Mouse (Mus musculus) hindbrain, embryonic 10.5 days (tissue): Measurements from ENCODE around the gene Chit1. TPM values are rescaled to one million over a fixed set of nuclear protein-coding genes. Genes with fewer than 3 reads are reported as not detected.
A peak's percentile ranks its signal among the peaks of the same experiment; 100 is the strongest.

ENCODE experiments used
- DNase-seq: peaks from one replicate; pipeline ENCODE4 v3.0.0-alpha.2; 2017; ENCODE audit warnings: low spot score
- H3K27ac ChIP-seq: fragments of 300-500 bp; sonication (generic); 2 replicates; pipeline ENCODE4 v1.5.1; 2016; ENCODE audit warnings: mild to moderate bottlenecking, moderate library complexity
- H3K27me3 ChIP-seq: fragments of 300-500 bp; sonication (generic); 2 replicates; pipeline ENCODE4 v1.6.1; 2016; ENCODE audit warnings: mild to moderate bottlenecking; ENCODE audit not compliant: poor library complexity, insufficient read depth, severe bottlenecking
- H3K36me3 ChIP-seq: fragments of 300-500 bp; sonication (generic); 2 replicates; pipeline ENCODE4 v1.6.1; 2016; ENCODE audit warnings: mild to moderate bottlenecking, moderate library complexity
- H3K4me1 ChIP-seq: fragments of 300-500 bp; sonication (generic); replicated peaks from 2 replicates; pipeline ENCODE4 v1.6.1; 2016; ENCODE audit warnings: mild to moderate bottlenecking
- H3K4me3 ChIP-seq: fragments of 300-500 bp; sonication (generic); 2 replicates; pipeline ENCODE4 v1.5.1; 2016; ENCODE audit warnings: mild to moderate bottlenecking, moderate library complexity
- H3K9me3 ChIP-seq: fragments of 300-500 bp; sonication (generic); 2 replicates; pipeline ENCODE4 v1.6.1; 2016; ENCODE audit warnings: mild to moderate bottlenecking, moderate library complexity
- WGBS: fragments of 180-500 bp; shearing (Covaris S2); methylation state at CpG from one replicate; pipeline ENCODE4 v1.1.7; 2016; 5-methylcytosine and 5-hydroxymethylcytosine counted together
- polyA plus RNA-seq: library from polyadenylated mRNA; unstranded; fragments of >200 nt; fragmentation: Nextera tagmentation; extraction: Ambion mirVana; gene quantifications from 2 replicates; pipeline ENCODE4 v1.2.1, GENCODE M21; 2016

Chit1 gene
- polyA plus RNA-seq, 1 experiment from 2014 or later = not detected

DNA sequence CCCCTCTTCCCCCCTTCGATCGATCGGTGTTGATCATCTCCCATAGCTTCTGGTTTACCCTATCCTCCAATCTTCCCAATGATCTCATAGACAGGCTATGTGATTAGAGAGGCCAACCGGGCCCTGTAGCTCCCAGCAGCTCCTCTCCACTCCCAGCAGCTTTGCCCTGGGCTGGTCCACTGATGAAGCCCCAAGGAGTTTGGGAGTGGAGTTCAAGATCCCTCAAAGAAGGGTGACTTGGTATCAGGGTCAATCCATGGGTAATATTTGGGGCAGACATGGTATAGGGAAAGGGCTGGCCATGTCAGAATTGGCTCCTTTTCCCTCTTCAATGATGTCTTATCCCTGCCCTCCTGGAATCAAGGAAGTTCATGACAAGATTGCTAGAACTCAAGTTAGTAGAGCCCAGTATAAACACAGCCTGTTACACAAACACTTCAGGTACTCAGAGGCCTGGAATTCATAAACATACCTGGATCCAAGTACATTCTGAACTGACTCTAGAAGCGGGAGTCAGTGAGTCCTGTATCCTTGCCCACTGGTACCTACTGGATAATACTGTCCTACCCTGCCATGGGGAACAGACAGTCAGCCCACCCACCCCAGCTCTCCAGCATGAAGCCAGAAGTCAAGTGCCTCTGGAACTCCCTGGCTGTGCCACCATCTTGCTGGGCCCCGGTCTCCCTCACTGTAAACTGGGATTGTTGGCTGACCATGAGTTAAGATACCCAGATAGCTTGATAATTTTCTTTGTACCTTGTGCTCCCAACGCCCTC lies 13.8 kb upstream of the Chit1 start:
- no peaks in the 10 kb centered on the region for H3K36me3 ChIP-seq
- 90% methylated on average over 7 of the region's 7 CpGs for WGBS
- DNase-seq = no peak
- peaks cover 4% of the 10 kb centered on the region; the same call in 1 of the 2 replicates for H3K27me3 ChIP-seq
- no peaks in the 10 kb centered on the region for H3K9me3 ChIP-seq
- H3K4me3 ChIP-seq = no peak overlapping the region
- peaks cover 78% of the 10 kb centered on the region for H3K4me1 ChIP-seq
- H3K27ac ChIP-seq = peak overlapping the region; percentile 88

DNA sequence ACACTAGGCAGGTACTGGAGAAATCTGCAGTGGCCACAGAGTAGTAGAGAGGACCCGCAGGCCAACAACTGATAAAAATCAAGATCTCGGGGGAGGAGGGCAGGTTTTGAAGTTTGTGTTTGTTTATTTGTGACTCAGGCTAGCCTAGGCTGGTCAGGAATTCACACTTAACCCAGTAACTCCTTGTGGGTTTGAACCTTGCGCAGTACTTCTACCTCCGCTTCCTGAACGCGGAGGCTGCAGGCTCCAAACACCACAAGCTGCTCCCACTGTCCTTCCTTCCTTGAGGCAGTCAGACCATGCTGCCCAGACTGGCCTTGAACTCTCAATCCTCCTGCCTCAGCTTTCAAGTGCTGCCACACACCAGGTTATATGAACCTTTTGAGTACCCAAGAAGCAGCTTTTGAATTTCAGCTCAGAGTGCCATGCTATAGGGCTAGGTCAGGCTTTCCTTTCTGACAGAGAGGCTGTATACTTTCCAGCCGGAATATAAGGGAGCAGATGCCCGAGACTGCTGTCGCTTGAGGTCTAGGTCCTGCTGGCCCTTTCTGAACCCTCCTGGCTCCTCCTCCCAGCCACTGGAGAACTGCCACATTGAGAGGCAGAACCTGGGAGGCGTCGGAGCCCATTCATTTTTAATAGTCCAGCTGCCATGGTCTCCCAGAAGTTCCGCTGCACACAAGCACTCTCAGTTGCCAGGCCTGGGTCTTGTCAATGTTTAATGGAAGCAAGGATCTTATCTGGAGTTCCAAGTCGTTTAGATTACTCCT lies 12.9 kb upstream of the Chit1 start:
- Histone ChIP-seq H3K4me3 (peak overlapping the region; percentile 55), H3K27me3 (peaks cover 4% of the 10 kb centered on the region; the same call in 1 of the 2 replicates), H3K9me3 (no peaks in the 10 kb centered on the region), H3K4me1 (peaks cover 69% of the 10 kb centered on the region), H3K36me3 (no peaks in the 10 kb centered on the region), H3K27ac (peak overlapping the region; percentile 88)
- 75% methylated on average over 13 of the region's 13 CpGs for WGBS
- DNase-seq = no peak

DNA sequence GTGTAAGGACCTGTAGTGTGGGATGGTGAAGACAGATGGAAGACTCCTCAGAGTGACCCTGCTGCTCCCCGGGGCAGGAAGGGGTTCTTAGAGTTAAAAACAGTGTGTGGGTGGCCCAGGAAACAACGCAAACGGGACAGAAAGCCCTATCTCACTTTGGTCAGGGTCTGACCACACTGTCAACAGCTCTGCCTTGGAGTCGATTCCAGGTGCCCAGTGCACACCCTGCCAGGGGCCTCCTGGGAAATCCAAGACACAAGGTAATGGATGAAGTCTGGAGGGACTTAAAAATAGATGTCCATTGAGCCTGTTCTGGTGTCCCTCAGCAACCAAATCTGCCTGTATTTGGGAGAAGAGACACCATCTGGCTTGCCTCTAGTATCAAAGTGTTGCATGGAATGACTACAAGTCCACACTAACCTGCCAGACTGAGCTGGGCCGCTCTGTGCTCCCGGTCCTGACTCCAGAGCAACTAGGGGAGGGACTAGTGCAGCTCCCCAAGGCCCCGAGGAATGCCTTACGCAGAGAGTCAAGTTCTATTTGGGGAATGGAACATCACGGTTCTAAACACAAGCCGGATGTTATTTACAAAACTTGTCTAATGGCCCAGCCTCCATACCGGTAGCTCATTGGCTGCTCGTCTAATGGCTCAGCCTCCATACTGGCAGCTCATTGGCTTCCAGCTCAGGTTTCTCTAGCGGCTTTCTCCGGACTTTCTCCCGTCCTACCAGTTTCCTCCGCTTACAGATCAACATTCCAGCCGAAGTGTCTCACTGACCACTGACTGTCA lies 12.1 kb upstream of the Chit1 start:
- peak; percentile 77 for DNase-seq
- no peaks in the 10 kb centered on the region for H3K9me3 ChIP-seq
- H3K36me3 ChIP-seq = no peaks in the 10 kb centered on the region
- peaks cover 64% of the 10 kb centered on the region for H3K4me1 ChIP-seq
- peak overlapping the region; percentile 88 for H3K27ac ChIP-seq
- H3K4me3 ChIP-seq = peak overlapping the region; percentile 55
- H3K27me3 ChIP-seq = 0 out of 2 replicates have a peak, but pooled peaks cover 3% of the 10 kb centered on the region
- WGBS = 12% methylated on average over 17 of the region's 17 CpGs

DNA sequence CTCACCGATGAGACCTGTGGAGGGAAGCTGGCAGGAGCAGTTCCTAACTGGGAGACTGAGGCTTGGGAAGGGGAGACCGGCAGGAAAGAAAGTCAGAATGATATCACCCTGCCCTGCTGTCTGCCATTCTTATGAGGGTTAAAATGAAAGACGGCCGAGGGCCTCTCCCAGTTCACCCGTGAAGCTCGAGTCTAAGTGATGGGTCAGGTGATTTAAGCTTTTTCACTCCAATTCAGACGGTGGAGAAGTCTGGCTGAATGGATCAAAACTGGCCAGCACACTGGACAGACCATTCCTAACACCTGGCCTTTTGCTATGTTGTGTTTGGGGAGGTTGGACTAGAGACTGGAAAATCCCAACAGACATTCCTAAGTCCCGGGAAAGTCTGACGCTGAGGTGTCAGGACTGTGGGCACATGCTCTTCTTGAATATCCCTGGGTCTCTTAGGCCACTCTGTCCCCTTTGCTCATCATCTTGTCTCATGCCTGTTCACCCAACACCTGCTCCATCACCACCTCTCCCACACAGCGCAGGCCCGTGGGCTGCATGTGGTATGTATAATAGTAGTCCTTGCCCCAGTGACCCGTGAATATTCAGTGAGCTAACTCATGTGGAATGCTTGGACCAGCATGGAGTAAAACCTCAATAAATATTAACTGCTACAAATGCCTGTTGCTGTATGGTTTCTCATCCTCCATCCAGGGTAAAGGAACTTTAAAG lies 11.4 kb upstream of the Chit1 start:
- Histone ChIP-seq H3K4me3 (peak overlapping the region; percentile 55), H3K36me3 (no peaks in the 10 kb centered on the region), H3K4me1 (peaks cover 62% of the 10 kb centered on the region), H3K9me3 (no peaks in the 10 kb centered on the region), H3K27ac (peak overlapping the region; percentile 88), H3K27me3 (no peaks in the 10 kb centered on the region)
- WGBS = 34% methylated on average over 12 of the region's 12 CpGs
- no peak for DNase-seq

DNA sequence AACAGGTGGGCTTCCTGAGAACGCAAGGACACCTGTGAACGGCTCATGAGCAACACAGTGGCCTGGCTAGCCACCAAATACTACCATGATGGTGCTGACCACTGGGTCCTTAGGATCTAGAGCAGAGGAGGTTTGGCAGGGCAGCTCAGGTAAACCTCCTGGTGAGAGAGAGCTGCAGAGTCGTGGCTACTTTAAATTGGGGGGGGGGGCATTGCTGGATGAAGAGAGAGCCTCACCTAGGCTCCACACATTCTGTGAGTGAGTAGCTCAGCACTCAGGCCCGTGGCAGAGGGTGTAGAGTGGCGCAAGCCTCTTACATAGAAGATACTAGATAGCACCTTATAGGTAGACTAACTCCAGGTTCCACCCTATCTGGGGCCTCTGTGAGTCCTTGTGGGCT lies 10.6 kb upstream of the Chit1 start:
- WGBS = 81% methylated on average over 5 of the region's 5 CpGs
- no peaks in the 10 kb centered on the region for H3K9me3 ChIP-seq
- H3K4me3 ChIP-seq = no peak overlapping the region
- no peaks in the 10 kb centered on the region for H3K36me3 ChIP-seq
- peak overlapping the region; percentile 88 for H3K27ac ChIP-seq
- H3K4me1 ChIP-seq = peaks cover 55% of the 10 kb centered on the region
- no peaks in the 10 kb centered on the region for H3K27me3 ChIP-seq
- no peak for DNase-seq

DNA sequence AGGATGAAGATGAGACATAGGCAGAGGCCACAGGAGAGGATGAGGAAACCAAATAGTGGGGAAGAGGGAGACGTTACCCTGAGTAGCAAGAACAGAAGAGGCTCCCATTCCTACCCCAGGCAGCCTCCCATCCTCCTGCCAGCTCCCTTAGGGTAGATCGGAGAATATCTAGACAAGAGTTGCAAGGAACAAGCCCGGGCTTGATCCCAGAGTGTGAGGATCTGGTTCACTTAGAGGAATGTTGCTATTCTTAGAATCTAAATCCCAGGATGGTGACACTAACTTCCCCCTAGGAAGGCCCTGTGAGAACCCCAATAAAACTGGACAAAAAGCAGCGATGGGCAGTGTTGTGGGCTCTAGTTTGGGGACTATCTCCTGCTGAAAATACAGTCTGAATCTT lies 10.1 kb upstream of the Chit1 start:
- Histone ChIP-seq H3K36me3 (no peaks in the 10 kb centered on the region), H3K27ac (peak overlapping the region; percentile 88; the same call in 1 of the 2 replicates), H3K4me1 (peaks cover 50% of the 10 kb centered on the region), H3K9me3 (no peaks in the 10 kb centered on the region), H3K4me3 (no peak overlapping the region), H3K27me3 (no peaks in the 10 kb centered on the region)
- DNase-seq = no peak
- 82% methylated on average over 4 of the region's 4 CpGs for WGBS

DNA sequence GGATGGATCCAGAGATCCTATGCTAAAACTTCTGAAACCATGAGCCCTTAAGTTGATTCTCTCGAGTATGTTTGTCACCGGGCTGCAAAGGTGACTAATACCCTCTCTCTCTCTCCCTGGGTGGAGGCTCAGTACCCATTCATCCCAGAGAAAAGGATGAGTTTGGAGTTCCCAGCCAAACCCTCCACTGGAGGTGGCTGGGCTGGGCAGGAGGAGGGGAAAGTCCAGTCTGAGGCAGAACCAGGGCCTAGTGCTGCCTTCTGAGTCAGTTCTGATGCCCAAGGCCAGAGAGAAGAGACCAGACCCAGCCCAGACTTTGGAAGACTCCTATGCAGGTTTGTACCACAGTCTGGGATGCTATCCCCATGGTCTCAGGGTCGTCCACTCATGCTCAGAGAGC lies 9.4 kb upstream of the Chit1 start:
- 69% methylated on average over 3 of the region's 3 CpGs for WGBS
- no peaks in the 10 kb centered on the region for H3K9me3 ChIP-seq
- peaks cover 48% of the 10 kb centered on the region for H3K4me1 ChIP-seq
- peak overlapping the region; percentile 56 for H3K27ac ChIP-seq
- H3K36me3 ChIP-seq = no peaks in the 10 kb centered on the region
- no peaks in the 10 kb centered on the region for H3K27me3 ChIP-seq
- no peak overlapping the region for H3K4me3 ChIP-seq
- DNase-seq = no peak

DNA sequence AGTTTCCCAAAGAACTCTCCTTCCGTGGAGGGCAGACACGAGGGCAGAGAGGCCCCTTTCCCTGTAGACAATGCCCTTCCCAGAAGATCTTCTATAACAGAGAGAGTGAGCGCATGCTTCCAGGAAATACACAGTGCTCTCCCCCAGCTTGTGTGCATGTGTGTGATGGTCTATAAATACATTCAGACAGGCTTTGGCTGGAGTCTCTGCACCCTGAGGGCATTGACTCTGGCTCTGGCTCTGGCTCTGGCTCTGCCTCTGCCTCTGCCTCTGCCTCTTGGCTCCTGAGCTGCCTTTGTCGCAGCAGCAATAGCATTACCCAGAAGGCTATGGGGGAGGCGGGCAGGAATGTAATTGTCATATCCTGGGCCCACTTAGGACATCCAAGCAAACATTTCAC lies 7.2 kb upstream of the Chit1 start:
- H3K36me3 ChIP-seq = no peaks in the 10 kb centered on the region
- H3K4me3 ChIP-seq = no peak overlapping the region
- H3K27me3 ChIP-seq = 0 out of 2 replicates have a peak, but pooled peaks cover 4% of the 10 kb centered on the region
- no peaks in the 10 kb centered on the region for H3K9me3 ChIP-seq
- 81% methylated on average over 5 of the region's 5 CpGs for WGBS
- H3K4me1 ChIP-seq = peaks cover 25% of the 10 kb centered on the region
- no peak for DNase-seq
- peak overlapping the region; percentile 50; the same call in 1 of the 2 replicates for H3K27ac ChIP-seq

DNA sequence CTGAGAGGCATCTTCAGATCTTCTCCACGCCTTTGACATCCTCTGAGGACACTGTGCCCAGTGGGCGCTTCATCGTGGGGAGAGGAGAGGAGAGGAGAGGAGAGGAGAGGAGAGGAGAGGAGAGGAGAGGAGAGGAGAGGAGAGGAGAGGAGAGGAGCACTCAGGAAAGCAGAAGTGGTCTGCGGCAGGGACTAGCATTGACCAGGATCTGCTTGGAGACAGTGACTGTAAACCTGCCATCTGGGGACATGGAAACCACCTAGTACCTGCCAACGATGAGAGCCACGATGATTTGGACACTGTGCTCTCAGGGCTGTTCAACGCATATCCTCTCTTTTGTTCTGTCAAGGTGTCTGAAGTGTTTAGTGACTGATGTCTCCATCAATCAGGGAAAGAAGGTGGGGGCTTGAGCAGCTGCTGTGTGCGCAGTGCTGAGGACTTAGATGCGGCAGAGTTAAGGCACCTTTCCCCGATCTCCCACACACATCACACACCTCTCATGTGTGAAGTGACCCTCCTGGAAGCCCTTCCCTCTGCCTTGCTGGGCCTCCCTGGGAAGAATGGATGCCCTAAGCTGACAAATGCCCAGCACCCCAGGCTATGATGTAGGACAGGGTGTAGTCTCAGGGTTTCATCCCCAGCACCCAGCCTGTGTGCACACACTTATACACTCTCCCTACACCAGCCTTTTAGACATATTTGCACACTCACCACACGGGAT lies 5.8 kb upstream of the Chit1 start:
- Histone ChIP-seq H3K4me1 (peaks cover 13% of the 10 kb centered on the region), H3K27ac (peak overlapping the region; percentile 42; the same call in 1 of the 2 replicates)
- WGBS = 81% methylated on average over 11 of the region's 11 CpGs

DNA sequence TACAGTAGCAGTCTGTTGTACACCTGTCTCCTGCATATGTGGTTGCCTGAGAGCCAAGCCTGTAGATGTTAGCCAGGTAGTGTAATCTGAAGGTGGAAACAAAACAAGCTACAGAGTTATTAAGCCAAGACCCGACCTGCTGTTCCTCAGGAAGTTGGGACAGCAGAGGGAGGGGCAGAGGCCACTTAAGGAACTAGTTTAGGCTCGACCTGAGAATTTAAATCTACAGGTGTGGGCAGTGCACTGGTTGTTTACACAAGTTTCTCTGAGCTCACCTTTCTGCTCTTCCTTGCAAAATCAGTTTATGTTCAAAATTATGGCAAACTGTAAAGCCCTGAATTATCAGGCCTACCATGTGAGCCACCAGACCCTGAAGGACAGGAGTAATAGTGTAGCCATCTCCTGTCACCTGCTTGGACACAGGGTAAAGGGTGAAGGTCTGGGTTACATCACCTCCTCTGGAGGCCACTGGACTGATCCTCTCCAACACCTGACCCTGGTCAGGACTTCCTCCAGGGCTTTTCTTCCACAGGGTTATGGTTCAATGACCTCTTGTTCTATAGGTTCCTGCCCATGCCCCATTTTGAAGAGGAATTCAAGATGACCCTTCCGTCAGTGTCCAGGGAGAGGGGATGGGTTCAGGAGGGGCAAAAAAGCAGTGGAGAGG lies 5.1 kb upstream of the Chit1 start:
- no peaks in the 10 kb centered on the region for H3K9me3 ChIP-seq
- H3K27me3 ChIP-seq = 0 out of 2 replicates have a peak, but pooled peaks cover 4% of the 10 kb centered on the region
- WGBS = 53% methylated on average over 3 of the region's 3 CpGs
- DNase-seq = no peak
- H3K4me1 ChIP-seq = peaks cover 11% of the 10 kb centered on the region
- no peaks in the 10 kb centered on the region for H3K36me3 ChIP-seq
- no peak overlapping the region for H3K4me3 ChIP-seq
- peak overlapping the region; percentile 50; the same call in 1 of the 2 replicates for H3K27ac ChIP-seq

More for the DNA sequence above, 5.8 kb upstream of the Chit1 start:
- H3K27me3 ChIP-seq = 0 out of 2 replicates have a peak, but pooled peaks cover 4% of the 10 kb centered on the region
- H3K9me3 ChIP-seq = no peaks in the 10 kb centered on the region
- no peaks in the 10 kb centered on the region for H3K36me3 ChIP-seq
- DNase-seq = no peak
- H3K4me3 ChIP-seq = no peak overlapping the region

DNA sequence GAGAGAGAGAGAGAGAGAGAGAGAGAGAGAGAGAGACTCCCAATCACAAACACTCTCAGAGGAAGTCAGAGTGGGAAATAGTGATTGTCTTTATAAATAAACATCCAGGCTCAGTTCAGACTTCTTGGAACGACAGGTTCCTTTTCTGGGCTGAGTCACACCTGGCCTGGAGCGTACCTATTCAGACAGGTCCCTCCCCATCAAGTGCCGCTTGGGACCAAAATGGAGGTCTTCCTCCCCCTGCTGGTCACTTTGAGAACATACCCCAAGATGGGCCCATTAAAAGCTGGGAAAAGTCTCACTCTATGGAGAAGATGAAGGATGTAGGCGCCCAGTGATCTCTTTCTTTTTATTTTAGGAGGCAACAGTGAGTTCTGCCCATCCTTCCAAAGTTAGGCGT lies 4.3 kb upstream of the Chit1 start:
- Histone ChIP-seq H3K27ac (0 out of 2 replicates have a peak overlapping the region, but pooled peaks have one; percentile 50), H3K9me3 (no peaks in the 10 kb centered on the region), H3K36me3 (no peaks in the 10 kb centered on the region), H3K27me3 (0 out of 2 replicates have a peak, but pooled peaks cover 4% of the 10 kb centered on the region), H3K4me1 (peaks cover 11% of the 10 kb centered on the region), H3K4me3 (no peak overlapping the region)
- DNase-seq = peak; percentile 56
- 12% methylated on average over 5 of the region's 5 CpGs for WGBS
